Mouse (Mus musculus): Measurements from ENCODE around the gene Cacnb3. TPM values are rescaled to one million over a fixed set of nuclear protein-coding genes. Genes with fewer than 3 reads are reported as not detected.
A peak's percentile ranks its signal among the peaks of the same experiment; 100 is the strongest.

Gene Cacnb3
- polyA plus RNA-seq, 2 experiments: 33.9 to 75.2 TPM

DNA sequence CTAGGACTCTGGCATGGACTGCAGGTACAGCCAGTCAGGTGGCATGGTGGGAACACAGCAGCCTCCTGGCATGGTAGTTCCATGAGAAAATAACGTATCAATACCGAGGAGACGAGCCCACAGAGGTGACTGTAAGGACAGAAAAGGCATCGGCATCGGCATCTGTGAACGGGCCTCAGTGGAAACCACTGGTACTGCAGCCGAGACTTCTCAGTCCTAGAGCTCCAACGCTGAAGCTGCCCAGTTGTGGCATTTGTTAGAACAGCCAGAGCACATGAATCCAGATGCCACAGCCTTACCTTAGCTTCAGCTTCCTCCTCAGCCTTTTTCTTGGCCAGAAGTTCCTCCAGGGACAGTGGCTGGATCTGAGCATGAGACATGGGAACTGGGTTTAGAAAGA is 21.5 kb downstream of the Cacnb3 start:
- Histone ChIP-seq H3K27me3 (ENCODE audit: control insufficient read depth, insufficient read depth, low read length) (no peaks in the 10 kb centered on the region), H3K4me2 (replicated peaks; ENCODE audit: low read depth, low read length, severe bottlenecking) (no peak overlapping the region), H3K4me3 (replicated peaks; ENCODE audit: low read length) (no peak overlapping the region), H3K9me3 (ENCODE audit: control insufficient read depth, low read length) (no peaks in the 10 kb centered on the region), H3K4me1 (ENCODE audit: control insufficient read depth, insufficient read depth, low read length) (no peaks in the 10 kb centered on the region), H3K27ac (replicated peaks; ENCODE audit: low read depth, low read length) (no peak overlapping the region), H3K9ac (ENCODE audit: low read depth, low read length, severe bottlenecking) (no peak overlapping the region), H3K36me3 (ENCODE audit: control insufficient read depth, insufficient read depth, low read length) (peaks cover 97% of the 10 kb centered on the region)
- WGBS: 94% methylated on average over 8 of the region's 8 CpGs
- no peak for TF ChIP-seq POLR2A (IDR thresholded peaks at IDR 0.05; ENCODE audit: borderline replicate concordance, extremely low read depth, insufficient read depth, insufficient read length)
- DNase-seq (ENCODE audit: low spot score) (no peak), ATAC-seq (ENCODE audit: low FRiP score, low read depth) (no peak)

DNA sequence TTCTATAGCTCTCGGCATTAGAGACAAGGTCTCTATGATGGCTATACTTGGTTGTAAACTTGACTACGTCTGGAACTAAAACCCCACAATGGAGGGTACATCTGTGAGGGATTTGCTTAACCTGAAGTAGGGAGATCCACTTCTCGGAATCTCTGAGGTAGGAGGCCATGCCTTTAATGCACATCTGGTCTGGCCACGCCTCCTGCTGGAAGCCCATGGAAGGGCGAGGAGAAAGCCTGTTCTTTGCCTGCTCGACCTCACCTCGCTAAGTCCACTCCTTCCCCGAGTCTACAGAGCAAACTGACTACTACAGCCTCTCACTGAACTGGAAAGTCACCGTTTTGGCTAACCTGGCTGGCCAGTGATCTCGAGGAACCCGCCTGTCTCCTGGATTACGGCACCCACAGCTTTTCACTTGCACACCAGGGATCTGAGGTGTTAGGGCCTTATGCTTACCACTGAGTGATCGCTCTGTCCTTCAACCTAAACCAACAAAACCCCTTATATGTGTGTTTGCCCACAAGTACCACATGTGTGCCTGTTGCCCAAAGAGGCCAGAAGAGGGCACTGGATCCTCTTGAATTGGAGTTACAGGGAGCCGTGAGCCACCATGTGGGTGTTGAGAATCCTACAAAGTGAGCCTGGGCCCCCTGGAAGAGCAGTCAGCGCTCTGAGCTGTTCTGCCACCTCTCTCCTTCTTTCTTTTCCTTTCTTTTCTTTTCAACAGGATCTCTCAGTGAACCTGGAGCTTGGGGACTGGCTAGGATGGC is 26.5 kb downstream of the Cacnb3 start:
- no peaks in the 10 kb centered on the region for H3K27me3 ChIP-seq (ENCODE audit: control insufficient read depth, insufficient read depth, low read length)
- H3K4me2 ChIP-seq (replicated peaks; ENCODE audit: low read depth, low read length, severe bottlenecking): no peak overlapping the region
- H3K9ac ChIP-seq (ENCODE audit: low read depth, low read length, severe bottlenecking): no peak overlapping the region
- H3K27ac ChIP-seq (replicated peaks; ENCODE audit: low read depth, low read length): no peak overlapping the region
- 0 out of 2 replicates have a peak, but pooled peaks cover 6% of the 10 kb centered on the region for H3K4me1 ChIP-seq (ENCODE audit: control insufficient read depth, insufficient read depth, low read length)
- no peak overlapping the region for H3K4me3 ChIP-seq (replicated peaks; ENCODE audit: low read length)
- H3K9me3 ChIP-seq (ENCODE audit: control insufficient read depth, low read length): no peaks in the 10 kb centered on the region
- peaks cover 74% of the 10 kb centered on the region for H3K36me3 ChIP-seq (ENCODE audit: control insufficient read depth, insufficient read depth, low read length)
- TF ChIP-seq POLR2A (IDR thresholded peaks at IDR 0.05; ENCODE audit: borderline replicate concordance, extremely low read depth, insufficient read depth, insufficient read length): no peak
- ATAC-seq (ENCODE audit: low FRiP score, low read depth): no peak
- 82% methylated on average over 15 of the region's 15 CpGs for WGBS
- no peak for DNase-seq (ENCODE audit: low spot score)

DNA sequence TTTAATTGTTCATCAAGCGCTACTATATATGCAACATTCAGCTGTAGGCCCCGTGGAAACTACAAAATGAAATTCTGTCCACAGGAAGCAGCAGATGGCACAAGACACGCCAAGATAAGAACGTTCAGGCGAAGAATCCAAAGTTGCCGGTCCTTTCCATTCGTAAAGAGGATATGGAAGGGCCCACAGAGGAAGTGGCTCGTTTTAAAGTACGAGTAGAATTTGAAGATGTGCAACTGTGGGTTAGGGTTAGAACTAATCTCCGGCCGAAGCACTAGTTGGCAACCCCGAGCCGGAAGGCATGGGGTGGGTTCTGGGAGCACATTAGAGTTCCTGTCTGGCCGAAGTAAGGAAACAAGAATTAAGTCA is 31.5 kb downstream of the Cacnb3 start:
- TF ChIP-seq POLR2A (IDR thresholded peaks at IDR 0.05; ENCODE audit: borderline replicate concordance, extremely low read depth, insufficient read depth, insufficient read length): no peak
- 0 out of 2 replicates have a peak, but pooled peaks cover 6% of the 10 kb centered on the region for H3K4me1 ChIP-seq (ENCODE audit: control insufficient read depth, insufficient read depth, low read length)
- no peak; the same call in 1 of the 2 replicates for ATAC-seq (ENCODE audit: low FRiP score, low read depth)
- peaks cover 25% of the 10 kb centered on the region for H3K36me3 ChIP-seq (ENCODE audit: control insufficient read depth, insufficient read depth, low read length)
- no peaks in the 10 kb centered on the region for H3K9me3 ChIP-seq (ENCODE audit: control insufficient read depth, low read length)
- peak overlapping the region; percentile 88 for H3K9ac ChIP-seq (ENCODE audit: low read depth, low read length, severe bottlenecking)
- H3K27ac ChIP-seq (replicated peaks; ENCODE audit: low read depth, low read length): peak overlapping the region; percentile 88
- no peak for DNase-seq (ENCODE audit: low spot score)
- no peaks in the 10 kb centered on the region for H3K27me3 ChIP-seq (ENCODE audit: control insufficient read depth, insufficient read depth, low read length)
- WGBS: 2% methylated on average over 14 of the region's 14 CpGs
- H3K4me3 ChIP-seq (replicated peaks; ENCODE audit: low read length): peak overlapping the region; percentile 75
- H3K4me2 ChIP-seq (replicated peaks; ENCODE audit: low read depth, low read length, severe bottlenecking): peak overlapping the region; percentile 44

DNA sequence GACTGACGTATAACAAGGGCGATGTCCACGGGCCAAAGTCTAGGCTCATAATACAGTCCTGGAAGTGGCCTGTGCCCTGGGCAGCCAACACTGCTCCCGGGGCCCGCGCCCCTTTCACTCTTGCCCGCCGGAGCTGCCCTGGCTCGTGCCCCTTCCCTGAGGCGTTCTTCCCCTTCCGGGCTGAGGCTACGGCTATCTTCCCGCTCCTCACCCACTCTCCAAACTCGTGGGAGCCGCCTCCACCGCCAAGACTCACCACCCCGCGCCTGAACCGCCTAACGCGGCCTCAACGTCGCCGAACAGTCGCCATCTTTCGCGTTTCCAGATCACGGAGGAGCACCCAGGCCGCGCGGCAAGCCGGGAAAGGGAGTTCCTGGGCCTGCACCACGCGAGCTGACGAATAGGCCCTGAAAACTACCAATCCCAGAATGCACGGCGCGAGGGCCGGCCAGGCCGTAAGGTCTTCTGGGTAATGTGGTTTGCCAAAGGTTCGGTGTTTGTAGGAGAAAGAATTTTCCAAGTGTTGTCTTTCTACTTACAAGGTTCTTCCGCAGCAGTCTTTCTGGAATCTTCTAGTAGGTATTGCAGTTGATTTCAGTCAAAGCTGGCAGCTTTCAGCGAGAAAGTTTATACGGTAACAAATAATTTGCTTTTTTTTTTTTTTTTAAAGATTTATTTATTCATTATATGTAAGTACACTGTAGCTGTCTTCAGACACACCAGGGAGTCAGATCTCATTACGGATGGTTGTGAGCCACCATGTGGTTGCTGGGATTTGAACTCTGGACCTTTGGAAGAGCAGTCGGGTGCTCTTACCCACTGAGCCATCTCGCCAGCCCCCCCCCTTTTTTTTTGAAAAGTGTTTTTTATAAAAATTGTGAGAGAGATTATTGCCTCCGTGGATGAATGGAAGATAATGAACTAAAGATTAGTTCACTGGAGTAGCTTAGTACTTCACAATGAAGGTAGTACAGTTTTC is 32.2 kb downstream of the Cacnb3 start, which contains the start of gene Ddx23:
Gene Ddx23 (minus strand): TSS at position 328 of the 979 bp plus-strand sequence.
- peak within 1 kb of the TSS; percentile 75 for H3K4me3 ChIP-seq (replicated peaks; ENCODE audit: low read length)
- WGBS: 5% methylated on average over 47 of the region's 48 CpGs
- H3K9me3 ChIP-seq (ENCODE audit: control insufficient read depth, low read length): no peaks in the 10 kb centered on the region
- H3K9ac ChIP-seq (ENCODE audit: low read depth, low read length, severe bottlenecking): peak within 1 kb of the TSS; percentile 88
- peak within 1 kb of the TSS; percentile 44 for H3K4me2 ChIP-seq (replicated peaks; ENCODE audit: low read depth, low read length, severe bottlenecking)
- H3K27ac ChIP-seq (replicated peaks; ENCODE audit: low read depth, low read length): peak within 1 kb of the TSS; percentile 88
- H3K36me3 ChIP-seq (ENCODE audit: control insufficient read depth, insufficient read depth, low read length): peaks cover 19% of the 10 kb centered on the region
- H3K4me1 ChIP-seq (ENCODE audit: control insufficient read depth, insufficient read depth, low read length): 0 out of 2 replicates have a peak, but pooled peaks cover 6% of the 10 kb centered on the region
- peak; percentile 77; the same call in 1 of the 2 replicates for TF ChIP-seq POLR2A (IDR thresholded peaks at IDR 0.05; ENCODE audit: borderline replicate concordance, extremely low read depth, insufficient read depth, insufficient read length)
- H3K27me3 ChIP-seq (ENCODE audit: control insufficient read depth, insufficient read depth, low read length): no peaks in the 10 kb centered on the region
- ATAC-seq (ENCODE audit: low FRiP score, low read depth) (peak; percentile 97), DNase-seq (ENCODE audit: low spot score) (peak; percentile 95)

Measured in limb, embryonic 14.5 days (tissue).